Mouse (Mus musculus) adipocyte (in vitro differentiated cells): Measurements from ENCODE around the gene Gm17509.

Source experiments
- DNase-seq: peaks from one replicate; pipeline ENCODE4 v3.0.0-alpha.2; 2016; ENCODE audit warnings: low spot score

Gene Gm17509

GRCm38 (mm10) chr13:117220501-117221321 lies at the start of gene Gm17509:
Gene Gm17509, minus strand, starts transcription at chr13:117221075.
- DNase-seq, result no peak

DNA sequence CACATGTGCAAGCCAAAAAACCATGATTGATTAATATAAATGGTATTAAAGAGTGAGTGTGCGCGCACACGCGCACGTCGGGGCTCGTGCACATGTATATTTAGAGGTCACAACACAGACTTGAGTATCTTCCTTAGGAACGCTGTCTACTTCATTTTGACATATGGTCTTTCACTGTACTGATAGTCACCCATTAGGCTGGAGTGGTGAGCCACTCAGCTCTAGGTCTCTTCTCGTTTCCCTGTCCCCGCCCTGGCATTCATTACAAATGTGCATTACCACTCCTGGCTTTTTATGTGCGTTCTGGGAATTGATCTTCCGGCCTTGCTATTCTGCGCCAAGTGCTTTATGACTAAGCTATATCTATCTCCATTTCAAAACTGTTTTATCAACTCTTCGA lies 47.1 kb upstream of the Gm17509 start:
- DNase-seq, result no peak

DNA sequence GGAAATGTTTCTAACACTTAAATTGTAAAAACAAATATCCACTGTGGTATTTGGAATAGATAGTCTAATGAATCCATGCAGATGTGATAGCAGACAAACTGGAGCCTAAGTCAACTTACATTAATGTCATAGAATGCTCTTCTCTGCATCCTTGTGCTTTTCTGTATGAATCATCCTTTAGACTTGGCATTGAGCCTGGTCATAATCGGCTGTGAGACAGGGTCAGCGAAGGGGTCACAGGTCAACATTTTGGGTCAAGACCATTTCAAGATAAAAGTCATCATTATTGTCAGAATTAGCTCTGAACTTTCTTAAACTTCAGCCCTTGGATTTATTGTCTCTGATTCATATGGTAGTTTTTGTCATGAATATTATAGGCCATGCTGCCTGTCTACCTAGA lies 45.3 kb upstream of the Gm17509 start:
- DNase-seq, result peak; percentile 6

DNA sequence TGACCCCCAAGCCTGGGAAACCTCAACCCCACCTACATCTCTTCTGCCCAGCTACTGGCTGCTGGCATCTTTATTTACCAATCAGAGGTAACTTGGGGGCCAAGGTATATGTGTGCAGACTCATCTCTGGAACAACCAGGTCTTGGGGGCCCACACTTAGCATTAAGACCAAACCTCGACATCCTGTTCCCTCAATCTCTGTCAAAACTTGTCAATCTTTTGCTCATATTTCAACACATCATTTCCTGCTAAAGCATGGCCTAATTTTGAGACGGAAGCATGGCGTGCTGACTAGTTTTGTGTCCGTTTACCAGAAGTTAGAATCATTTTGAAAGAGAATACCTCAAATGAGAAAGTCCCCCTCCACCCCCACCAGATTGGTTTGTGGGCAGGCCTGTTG lies 39.8 kb upstream of the Gm17509 start:
- no peak for DNase-seq

DNA sequence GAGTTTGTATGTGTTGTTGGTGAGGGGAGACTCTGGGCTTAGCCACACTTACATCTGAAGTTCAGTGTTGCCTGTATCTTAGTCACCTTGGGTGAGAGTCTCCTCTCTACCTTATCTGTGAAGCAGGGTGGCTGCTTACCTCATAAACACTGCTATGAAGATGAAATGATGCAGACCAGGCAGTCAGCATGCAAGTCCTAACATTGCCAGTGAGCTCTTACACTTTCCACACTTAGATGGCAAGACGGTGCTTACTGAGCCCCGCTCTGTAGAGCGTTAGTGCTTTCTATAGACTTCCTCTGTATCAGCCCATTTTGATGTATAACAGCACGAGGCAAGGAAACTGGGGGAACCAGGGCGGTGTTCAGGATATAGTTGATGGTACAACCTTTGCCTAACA lies 21.7 kb upstream of the Gm17509 start:
- DNase-seq, result no peak

- DNase-seq, result peak; percentile 31
Observed at GRCm38 (mm10) chr13:117242063-117242462, 21.2 kb upstream of the Gm17509 start.

DNA sequence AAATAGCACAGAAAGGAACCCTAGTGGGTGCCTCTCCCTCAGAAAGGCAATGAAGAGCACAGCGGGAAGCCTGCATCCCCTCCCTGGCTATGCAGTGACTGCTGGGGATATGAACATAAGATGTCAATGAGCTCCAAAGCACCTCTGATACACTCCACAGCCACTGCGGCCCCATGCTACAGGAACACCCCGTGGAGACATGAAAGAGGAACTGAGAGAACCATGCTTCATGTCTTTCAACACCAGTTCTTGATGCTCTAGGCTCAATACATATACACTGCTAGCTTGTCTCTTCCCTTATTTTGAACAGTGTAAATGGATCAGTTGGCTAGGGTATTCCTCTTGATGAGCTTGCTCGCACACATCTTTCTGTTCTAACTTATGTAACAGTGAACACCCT lies 16.2 kb upstream of the Gm17509 start:
- DNase-seq, result no peak

DNA sequence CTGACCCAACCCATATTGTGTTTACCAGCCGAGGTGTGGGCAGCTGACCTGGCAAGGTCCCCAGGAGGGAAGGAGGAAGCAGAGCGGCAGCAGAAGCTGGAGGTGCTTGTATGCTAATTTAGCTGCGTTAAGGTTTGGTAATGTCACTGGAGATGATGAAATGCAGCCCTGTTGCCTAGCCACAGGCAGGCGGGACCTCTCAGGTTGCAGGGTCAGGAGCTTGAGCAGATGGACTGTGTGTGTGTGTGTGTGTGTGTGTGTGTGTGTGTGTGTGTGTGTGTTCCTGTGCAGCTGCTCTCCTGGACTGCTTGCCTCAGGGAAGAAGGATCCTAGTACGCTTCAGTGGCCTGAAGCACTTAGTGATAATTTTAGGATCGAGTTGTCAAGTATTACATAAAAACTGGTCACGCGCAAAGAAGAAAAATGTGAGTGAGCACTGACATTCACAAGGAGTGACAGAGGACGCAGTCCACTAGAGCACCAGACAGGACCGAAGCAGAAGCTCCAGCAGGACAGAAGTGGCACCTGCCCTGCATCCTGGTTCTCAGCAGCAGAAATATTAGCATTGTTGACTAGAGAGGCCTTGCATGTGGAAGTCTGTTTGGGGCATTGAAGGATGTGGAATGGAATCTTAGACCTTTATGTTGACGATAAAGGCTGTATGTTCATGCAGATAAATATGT lies 14.8 kb upstream of the Gm17509 start:
- peak; percentile 28 for DNase-seq

- no peak for DNase-seq
Observed at GRCm38 (mm10) chr13:117234486-117234885, 13.6 kb upstream of the Gm17509 start.

- DNase-seq, result no peak
Observed at GRCm38 (mm10) chr13:117233808-117234207, 12.9 kb upstream of the Gm17509 start.

GRCm38 (mm10) chr13:117230371-117231110 lies 9.7 kb upstream of the Gm17509 start:
- DNase-seq, result peak; percentile 83

GRCm38 (mm10) chr13:117225561-117225960 lies 4.7 kb upstream of the Gm17509 start:
- DNase-seq, result no peak

- no peak for DNase-seq
Observed at GRCm38 (mm10) chr13:117224901-117225300, 4.0 kb upstream of the Gm17509 start.

DNA sequence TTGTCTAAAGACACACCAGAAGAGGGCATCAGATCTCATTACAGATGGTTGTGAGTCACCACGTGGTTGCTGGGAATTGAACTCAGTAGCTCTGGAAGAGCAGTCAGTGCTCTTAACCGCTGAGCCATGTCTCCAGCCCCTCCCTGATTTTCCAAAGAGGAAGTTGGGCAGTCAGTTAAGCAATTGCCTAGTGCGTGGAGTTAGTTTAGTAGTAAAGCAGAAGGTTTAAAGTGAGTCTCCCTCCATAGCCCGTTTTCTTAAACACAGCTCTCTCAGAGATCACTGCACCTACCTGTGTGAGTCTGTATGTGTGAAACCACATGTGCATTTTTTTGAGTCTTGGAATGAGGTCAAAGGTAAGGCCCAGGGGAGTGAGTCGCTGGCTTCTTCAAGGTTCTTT lies 2.2 kb upstream of the Gm17509 start:
- no peak for DNase-seq

- DNase-seq, result no peak
Observed at GRCm38 (mm10) chr13:117219871-117220500, 889 bp downstream of the Gm17509 start.

- no peak for DNase-seq
Observed at GRCm38 (mm10) chr13:117218092-117218491, 2.8 kb downstream of the Gm17509 start.

DNA sequence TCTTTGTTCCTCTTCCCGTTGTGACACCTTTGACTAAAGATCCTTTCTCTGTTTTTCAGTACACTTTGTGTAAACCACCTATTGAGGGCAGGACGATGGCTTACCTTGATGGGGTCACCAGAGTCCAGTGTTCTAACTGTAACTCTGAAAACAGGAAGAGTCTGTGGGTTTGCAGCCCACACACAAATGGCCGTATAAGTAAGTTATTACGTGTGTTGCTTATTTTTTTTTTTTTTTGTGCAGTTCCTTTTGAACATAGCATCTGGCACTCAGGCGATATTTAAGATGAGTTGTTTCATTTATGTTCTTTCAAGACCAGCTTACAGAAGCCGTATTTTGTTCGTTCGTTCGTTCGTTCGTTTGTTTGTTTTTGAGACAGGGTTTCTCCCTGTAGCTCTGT lies 3.3 kb downstream of the Gm17509 start:
- DNase-seq, result no peak

- no peak for DNase-seq
Observed at GRCm38 (mm10) chr13:117216752-117217363, 4.0 kb downstream of the Gm17509 start.

- no peak for DNase-seq
Observed at GRCm38 (mm10) chr13:117216126-117216525, 4.7 kb downstream of the Gm17509 start.

DNA sequence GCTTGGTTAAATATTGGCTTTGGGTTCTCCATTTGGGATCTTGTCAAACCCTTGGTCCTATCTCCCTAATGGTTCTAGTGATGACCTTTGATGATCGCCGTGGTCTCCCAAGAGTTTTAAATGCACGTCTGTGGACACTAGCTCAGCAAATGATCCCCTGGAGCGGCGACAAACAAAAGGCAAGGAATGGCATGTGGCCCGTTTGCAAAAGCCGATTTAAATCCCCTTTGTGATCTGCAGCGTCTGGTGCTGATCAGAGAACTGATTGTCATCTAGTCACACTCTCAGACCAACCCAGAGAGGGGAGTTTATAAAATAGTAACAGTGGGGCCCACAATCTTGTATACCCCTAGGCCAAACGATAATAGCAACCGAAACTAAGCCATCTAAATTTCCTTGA lies 5.4 kb downstream of the Gm17509 start:
- no peak for DNase-seq

- DNase-seq, result no peak
Observed at GRCm38 (mm10) chr13:117211386-117211875, 9.4 kb downstream of the Gm17509 start.

- DNase-seq, result no peak
Observed at GRCm38 (mm10) chr13:117208236-117208635, 12.6 kb downstream of the Gm17509 start, which contains the start of gene Emb. Gene Emb, plus strand, starts transcription at chr13:117208536.
